Mouse (Mus musculus) forebrain, embryonic 14.5 days (tissue): ENCODE results near the gene Man2b2. TPM values are rescaled to one million over a fixed set of nuclear protein-coding genes. Genes with fewer than 3 reads are reported as not detected.
A peak's percentile ranks its signal among the peaks of the same experiment; 100 is the strongest.
"Not testable (repeated sequence)": the region's sequence is repeated elsewhere in the genome, so short reads cannot be mapped to it uniquely, and the experiment has no call there.

Source experiments
- ATAC-seq: fragments of 200-750 bp; cut with Nextera tagmentation; 2 replicates; pipeline ENCODE4 v1.8.0; 2017; ENCODE audit warnings: mild to moderate bottlenecking, moderate library complexity
- DNase-seq: peaks from one replicate; pipeline ENCODE4 v3.0.0-alpha.2; 2015; ENCODE audit warnings: low spot score
- H3K27ac ChIP-seq: fragments of 300-500 bp; sonication (generic); 2 replicates; pipeline ENCODE4 v1.5.1; 2014; ENCODE audit warnings: low read depth, mild to moderate bottlenecking, control low read depth, low read length, moderate library complexity
- H3K27me3 ChIP-seq: fragments of 300-500 bp; sonication (generic); replicated peaks from 2 replicates; pipeline ENCODE4 v1.6.1; 2014; ENCODE audit warnings: low read length, control low read depth, mixed read lengths; ENCODE audit not compliant: control insufficient read depth, insufficient read depth
- H3K36me3 ChIP-seq: fragments of 300-500 bp; sonication (generic); 2 replicates; pipeline ENCODE4 v1.6.1; 2014; ENCODE audit warnings: low read length, control low read depth; ENCODE audit not compliant: control insufficient read depth, insufficient read depth
- H3K4me1 ChIP-seq: fragments of 300-500 bp; sonication (generic); 2 replicates; pipeline ENCODE4 v1.6.1; 2014; ENCODE audit warnings: antibody characterized with exemption, low read length, control low read depth; ENCODE audit not compliant: control insufficient read depth, insufficient read depth
- H3K4me2 ChIP-seq: fragments of 300-500 bp; sonication (generic); 2 replicates; pipeline ENCODE4 v1.6.1; 2014; ENCODE audit warnings: mild to moderate bottlenecking, control low read depth, low read length
- H3K4me3 ChIP-seq: fragments of 300-500 bp; sonication (generic); 2 replicates; pipeline ENCODE4 v1.5.1; 2014; ENCODE audit warnings: low read depth, low read length, control low read depth
- H3K9ac ChIP-seq: fragments of 300-500 bp; sonication (generic); 2 replicates; pipeline ENCODE4 v1.6.1; 2014; ENCODE audit warnings: mild to moderate bottlenecking, low read length, control low read depth, moderate library complexity
- H3K9me3 ChIP-seq: fragments of 300-500 bp; sonication (generic); replicated peaks from 2 replicates; pipeline ENCODE4 v1.6.1; 2016; ENCODE audit warnings: low read length, control low read depth, mixed read lengths; ENCODE audit not compliant: control insufficient read depth
- WGBS: fragments of 180-500 bp; shearing (Covaris S2); extraction: QIAGEN DNeasy Blood & Tissue Kit; methylation state at CpG from one replicate; pipeline ENCODE4 v1.1.7; 2014; 5-methylcytosine and 5-hydroxymethylcytosine counted together
- polyA plus RNA-seq: library from polyadenylated mRNA; unstranded; fragments of >200 nt; fragmentation: Nextera tagmentation; extraction: Ambion mirVana; gene quantifications from 2 replicates; pipeline ENCODE4 v1.2.1, GENCODE M21; 2014

The Man2b2 gene
- polyA plus RNA-seq, 1 experiment from 2014 or later: 5.7 TPM

GRCm38 (mm10) chr5:36795647-36796295, 34.7 kb downstream of the Man2b2 start:
- Histone ChIP-seq H3K4me2 (peak overlapping the region; percentile 53), H3K36me3 (peaks cover 12% of the 10 kb centered on the region), H3K9ac (peak overlapping the region; percentile 89), H3K4me3 (peak overlapping the region; percentile 68), H3K27ac (peak overlapping the region; percentile 92)
- not testable (repeated sequence) for H3K4me1 ChIP-seq, H3K9me3 ChIP-seq, H3K27me3 ChIP-seq
- WGBS: 5% methylated on average over 35 of the region's 37 CpGs
- peak; percentile 68 for ATAC-seq
- DNase-seq: peak; percentile 59

GRCm38 (mm10) chr5:36791861-36792260, 38.6 kb downstream of the Man2b2 start:
- 88% methylated on average over 9 of the region's 9 CpGs for WGBS
- DNase-seq: no peak
- no peak overlapping the region for H3K4me2 ChIP-seq
- H3K27ac ChIP-seq: no peak overlapping the region
- H3K36me3 ChIP-seq: peaks cover 12% of the 10 kb centered on the region
- no peak for ATAC-seq
- H3K4me1 ChIP-seq: no peaks in the 10 kb centered on the region; the same call in 1 of the 2 replicates
- no peak overlapping the region for H3K9ac ChIP-seq
- no peak overlapping the region for H3K4me3 ChIP-seq
- no peaks in the 10 kb centered on the region for H3K27me3 ChIP-seq
- H3K9me3 ChIP-seq: no peaks in the 10 kb centered on the region

GRCm38 (mm10) chr5:36786052-36786451, 44.4 kb downstream of the Man2b2 start:
- DNase-seq (no peak), ATAC-seq (no peak)
- Histone ChIP-seq H3K9me3 (no peaks in the 10 kb centered on the region), H3K4me3 (no peak overlapping the region), H3K4me1 (no peaks in the 10 kb centered on the region), H3K27ac (no peak overlapping the region), H3K4me2 (no peak overlapping the region), H3K36me3 (no peaks in the 10 kb centered on the region), H3K27me3 (no peaks in the 10 kb centered on the region), H3K9ac (no peak overlapping the region)
- WGBS: 90% methylated on average over 5 of the region's 5 CpGs

- no peak overlapping the region for H3K9ac ChIP-seq
- H3K9me3 ChIP-seq: 0 out of 2 replicates have a peak, but pooled peaks cover 4% of the 10 kb centered on the region
- ATAC-seq (no peak), DNase-seq (no peak)
- H3K27ac ChIP-seq: no peak overlapping the region
- no peak overlapping the region for H3K4me2 ChIP-seq
- H3K4me1 ChIP-seq: no peaks in the 10 kb centered on the region
- H3K4me3 ChIP-seq: no peak overlapping the region
- no peaks in the 10 kb centered on the region for H3K36me3 ChIP-seq
- H3K27me3 ChIP-seq: no peaks in the 10 kb centered on the region
- 91% methylated on average over 2 of the region's 2 CpGs for WGBS
These were observed 50.9 kb downstream of the Man2b2 start for GRCm38 (mm10) chr5:36779512-36779911.

GRCm38 (mm10) chr5:36778901-36779300, 51.6 kb downstream of the Man2b2 start:
- no peak overlapping the region for H3K4me2 ChIP-seq
- H3K27ac ChIP-seq: no peak overlapping the region
- 91% methylated on average over 1 of the region's 2 CpGs for WGBS
- DNase-seq (no peak), ATAC-seq (no peak)
- no peaks in the 10 kb centered on the region for H3K4me1 ChIP-seq
- H3K9ac ChIP-seq: no peak overlapping the region
- no peaks in the 10 kb centered on the region for H3K27me3 ChIP-seq
- no peaks in the 10 kb centered on the region for H3K36me3 ChIP-seq
- no peak overlapping the region for H3K4me3 ChIP-seq
- 0 out of 2 replicates have a peak, but pooled peaks cover 4% of the 10 kb centered on the region for H3K9me3 ChIP-seq

GRCm38 (mm10) chr5:36777186-36777585, 53.3 kb downstream of the Man2b2 start:
- H3K27ac ChIP-seq: no peak overlapping the region
- H3K9me3 ChIP-seq: 0 out of 2 replicates have a peak, but pooled peaks cover 4% of the 10 kb centered on the region
- 0% methylated on average over 2 of the region's 2 CpGs for WGBS
- H3K36me3 ChIP-seq: no peaks in the 10 kb centered on the region
- no peak for DNase-seq
- no peak overlapping the region for H3K4me3 ChIP-seq
- no peak overlapping the region for H3K4me2 ChIP-seq
- H3K9ac ChIP-seq: no peak overlapping the region
- no peak for ATAC-seq
- H3K27me3 ChIP-seq: no peaks in the 10 kb centered on the region
- no peaks in the 10 kb centered on the region for H3K4me1 ChIP-seq

- Histone ChIP-seq H3K4me3 (no peak overlapping the region), H3K36me3 (no peaks in the 10 kb centered on the region), H3K9me3 (0 out of 2 replicates have a peak, but pooled peaks cover 4% of the 10 kb centered on the region), H3K27me3 (no peaks in the 10 kb centered on the region), H3K4me1 (no peaks in the 10 kb centered on the region), H3K4me2 (no peak overlapping the region), H3K27ac (no peak overlapping the region), H3K9ac (no peak overlapping the region)
- DNase-seq (no peak), ATAC-seq (no peak)
- WGBS: 18% methylated on average over 9 of the region's 9 CpGs
These were observed 54.4 kb downstream of the Man2b2 start for GRCm38 (mm10) chr5:36776021-36776575.

- WGBS: 85% methylated on average over 2 of the region's 2 CpGs
- Histone ChIP-seq H3K27ac (no peak overlapping the region), H3K4me2 (no peak overlapping the region), H3K9ac (no peak overlapping the region), H3K36me3 (no peaks in the 10 kb centered on the region), H3K4me1 (no peaks in the 10 kb centered on the region), H3K4me3 (no peak overlapping the region), H3K27me3 (no peaks in the 10 kb centered on the region), H3K9me3 (0 out of 2 replicates have a peak, but pooled peaks cover 2% of the 10 kb centered on the region)
- ATAC-seq (no peak), DNase-seq (no peak)
These were observed 55.1 kb downstream of the Man2b2 start for GRCm38 (mm10) chr5:36775317-36775716.

GRCm38 (mm10) chr5:36772586-36772985, 57.9 kb downstream of the Man2b2 start:
- no peaks in the 10 kb centered on the region for H3K9me3 ChIP-seq
- no peaks in the 10 kb centered on the region for H3K27me3 ChIP-seq
- DNase-seq (peak; percentile 47), ATAC-seq (0 out of 2 replicates have a peak, but pooled peaks have one; percentile 10)
- no peak overlapping the region for H3K4me2 ChIP-seq
- no peak overlapping the region for H3K9ac ChIP-seq
- H3K4me1 ChIP-seq: no peaks in the 10 kb centered on the region; the same call in 1 of the 2 replicates
- WGBS: 80% methylated on average over 5 of the region's 5 CpGs
- no peaks in the 10 kb centered on the region for H3K36me3 ChIP-seq
- H3K27ac ChIP-seq: no peak overlapping the region
- H3K4me3 ChIP-seq: no peak overlapping the region
